Mouse (Mus musculus): ENCODE measurements at regions not wholly inside any gene's neighbourhood (a gene's known extent, or its start where the extent isn't known, plus 50 kb on each side); places are given as distances from the start of the nearest gene placed in this dataset.
A peak's percentile ranks its signal among the peaks of the same experiment; 100 is the strongest.

DNA sequence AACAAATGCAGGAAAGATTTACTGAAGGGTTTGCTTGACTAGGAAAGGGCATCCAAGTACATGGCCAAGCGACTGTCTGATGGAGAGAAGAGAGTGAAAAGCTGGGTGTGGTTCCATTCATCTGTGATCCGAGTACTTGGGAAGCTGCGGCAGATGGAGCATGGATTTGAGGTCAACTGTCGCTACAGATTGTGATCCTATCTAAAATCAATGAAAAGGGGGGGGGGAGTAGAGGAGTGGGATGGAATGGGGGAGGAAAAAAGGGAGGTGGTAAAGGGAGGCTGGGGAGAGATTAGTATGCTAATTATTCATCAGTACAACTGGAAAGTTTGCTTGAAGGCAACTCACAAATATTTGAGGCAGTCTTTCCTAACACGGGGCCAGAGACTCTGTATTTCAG is 213.4 kb downstream of the Dyrk2 start:
- Histone ChIP-seq H3K4me3 (replicated peaks; ENCODE audit: insufficient read depth, low read depth, low read length) (no peak overlapping the region), H3K4me1 (ENCODE audit: control insufficient read depth, insufficient read depth, low read length) (no peaks in the 10 kb centered on the region), H3K27me3 (ENCODE audit: control insufficient read depth, insufficient read depth, low read length) (no peaks in the 10 kb centered on the region), H3K27ac (ENCODE audit: insufficient read depth, low read length) (no peak overlapping the region)
- no peak for DNase-seq
- 67% methylated on average over 5 of the region's 5 CpGs for WGBS
- no peak for TF ChIP-seq POLR2A (IDR thresholded peaks at IDR 0.05; ENCODE audit: borderline replicate concordance, insufficient read depth, low read length)
- no peak for TF ChIP-seq CTCF (IDR thresholded peaks at IDR 0.05; ENCODE audit: borderline replicate concordance, insufficient read depth, low read depth, low read length)

DNA sequence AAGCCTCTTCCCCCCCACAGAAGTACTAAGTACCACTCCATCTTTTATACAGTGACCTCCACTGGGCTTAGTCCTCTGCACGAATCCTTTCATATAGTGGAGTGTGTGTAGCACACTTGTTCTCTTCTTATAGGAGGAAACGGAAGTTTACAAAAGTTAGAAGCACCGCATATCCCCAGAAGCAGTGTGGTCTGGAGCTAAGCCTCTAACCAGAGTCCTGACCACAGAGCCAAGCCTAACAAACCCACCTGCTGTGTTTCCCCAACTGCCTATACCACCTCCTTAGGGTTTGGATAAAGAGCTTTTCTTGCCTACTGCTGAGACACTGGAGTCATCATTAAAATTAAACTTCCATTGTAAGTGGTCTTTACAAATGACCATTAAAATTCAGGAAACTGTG is 204.0 kb downstream of the Dyrk2 start:
- H3K4me1 ChIP-seq (ENCODE audit: control insufficient read depth, insufficient read depth, low read length), result no peaks in the 10 kb centered on the region
- H3K27me3 ChIP-seq (ENCODE audit: control insufficient read depth, insufficient read depth, low read length), result no peaks in the 10 kb centered on the region
- WGBS, result 65% methylated on average over 3 of the region's 3 CpGs
- no peak overlapping the region for H3K4me3 ChIP-seq (replicated peaks; ENCODE audit: insufficient read depth, low read depth, low read length)
- TF ChIP-seq CTCF (IDR thresholded peaks at IDR 0.05; ENCODE audit: borderline replicate concordance, insufficient read depth, low read depth, low read length), result no peak
- TF ChIP-seq POLR2A (IDR thresholded peaks at IDR 0.05; ENCODE audit: borderline replicate concordance, insufficient read depth, low read length), result no peak
- no peak overlapping the region for H3K27ac ChIP-seq (ENCODE audit: insufficient read depth, low read length)
- no peak for DNase-seq

DNA sequence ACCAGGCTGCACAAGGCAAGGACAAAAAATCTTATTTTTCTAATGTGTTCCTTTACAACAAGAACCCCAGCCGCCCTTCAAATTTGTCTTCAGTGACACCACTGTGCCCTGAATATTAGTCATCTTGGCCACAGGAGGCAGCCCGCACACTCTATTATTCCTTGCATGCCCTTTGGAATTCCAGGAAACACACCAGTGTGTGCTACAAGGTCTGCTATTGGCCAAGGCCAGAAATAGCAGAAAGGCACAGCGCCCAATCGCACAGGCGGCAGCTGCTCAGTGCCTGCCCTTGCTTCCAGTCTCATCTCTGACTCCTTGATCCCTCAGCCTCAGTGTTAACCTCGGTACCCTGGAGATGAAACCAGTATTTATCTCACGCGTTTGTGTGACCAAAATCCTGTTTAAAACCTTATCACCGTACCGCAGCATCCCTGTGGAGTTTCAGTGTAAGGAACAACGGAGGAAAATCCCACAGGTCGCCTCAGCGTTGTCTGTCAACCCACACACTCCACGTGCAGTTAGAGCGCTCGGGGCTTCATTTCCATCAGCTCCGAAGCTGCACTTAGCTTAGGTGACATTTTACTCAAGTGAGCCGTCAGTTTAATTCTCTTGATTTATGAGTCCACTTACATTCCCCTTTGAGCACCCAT is 194.1 kb downstream of the Dyrk2 start:
- Histone ChIP-seq H3K27ac (ENCODE audit: insufficient read depth, low read length) (no peak overlapping the region), H3K27me3 (ENCODE audit: control insufficient read depth, insufficient read depth, low read length) (no peaks in the 10 kb centered on the region), H3K4me1 (ENCODE audit: control insufficient read depth, insufficient read depth, low read length) (no peaks in the 10 kb centered on the region), H3K4me3 (replicated peaks; ENCODE audit: insufficient read depth, low read depth, low read length) (no peak overlapping the region)
- TF ChIP-seq POLR2A (IDR thresholded peaks at IDR 0.05; ENCODE audit: borderline replicate concordance, insufficient read depth, low read length), result no peak
- no peak for TF ChIP-seq CTCF (IDR thresholded peaks at IDR 0.05; ENCODE audit: borderline replicate concordance, insufficient read depth, low read depth, low read length)
- DNase-seq, result peak in 1 of 2 experiments; percentile 32
- 56% methylated on average over 18 of the region's 18 CpGs for WGBS

- H3K4me1 ChIP-seq (ENCODE audit: control insufficient read depth, insufficient read depth, low read length), result no peaks in the 10 kb centered on the region
- no peaks in the 10 kb centered on the region for H3K27me3 ChIP-seq (ENCODE audit: control insufficient read depth, insufficient read depth, low read length)
- H3K27ac ChIP-seq (ENCODE audit: insufficient read depth, low read length), result no peak overlapping the region
- no peak for DNase-seq
- 78% methylated on average over 12 of the region's 12 CpGs for WGBS
- TF ChIP-seq CTCF (IDR thresholded peaks at IDR 0.05; ENCODE audit: borderline replicate concordance, insufficient read depth, low read depth, low read length) (no peak), POLR2A (IDR thresholded peaks at IDR 0.05; ENCODE audit: borderline replicate concordance, insufficient read depth, low read length) (no peak)
- no peak overlapping the region for H3K4me3 ChIP-seq (replicated peaks; ENCODE audit: insufficient read depth, low read depth, low read length)
Observed at GRCm38 (mm10) chr10:118678750-118679418, 191.1 kb downstream of the Dyrk2 start.

- Histone ChIP-seq H3K27me3 (ENCODE audit: control insufficient read depth, insufficient read depth, low read length) (no peaks in the 10 kb centered on the region), H3K4me3 (replicated peaks; ENCODE audit: insufficient read depth, low read depth, low read length) (no peak overlapping the region), H3K27ac (ENCODE audit: insufficient read depth, low read length) (no peak overlapping the region), H3K4me1 (ENCODE audit: control insufficient read depth, insufficient read depth, low read length) (no peaks in the 10 kb centered on the region)
- WGBS, result 77% methylated on average over 5 of the region's 5 CpGs
- DNase-seq, result no peak
- TF ChIP-seq CTCF (IDR thresholded peaks at IDR 0.05; ENCODE audit: borderline replicate concordance, insufficient read depth, low read depth, low read length) (no peak), POLR2A (IDR thresholded peaks at IDR 0.05; ENCODE audit: borderline replicate concordance, insufficient read depth, low read length) (no peak)
Observed at GRCm38 (mm10) chr10:118679507-118679906, 190.5 kb downstream of the Dyrk2 start.

GRCm38 (mm10) chr10:118680896-118681295 is 189.1 kb downstream of the Dyrk2 start:
- TF ChIP-seq CTCF (IDR thresholded peaks at IDR 0.05; ENCODE audit: borderline replicate concordance, insufficient read depth, low read depth, low read length) (no peak), POLR2A (IDR thresholded peaks at IDR 0.05; ENCODE audit: borderline replicate concordance, insufficient read depth, low read length) (no peak)
- DNase-seq, result no peak
- no peak overlapping the region for H3K27ac ChIP-seq (ENCODE audit: insufficient read depth, low read length)
- no peak overlapping the region for H3K4me3 ChIP-seq (replicated peaks; ENCODE audit: insufficient read depth, low read depth, low read length)
- WGBS, result 21% methylated on average over 6 of the region's 6 CpGs
- no peaks in the 10 kb centered on the region for H3K27me3 ChIP-seq (ENCODE audit: control insufficient read depth, insufficient read depth, low read length)
- no peaks in the 10 kb centered on the region for H3K4me1 ChIP-seq (ENCODE audit: control insufficient read depth, insufficient read depth, low read length)

DNA sequence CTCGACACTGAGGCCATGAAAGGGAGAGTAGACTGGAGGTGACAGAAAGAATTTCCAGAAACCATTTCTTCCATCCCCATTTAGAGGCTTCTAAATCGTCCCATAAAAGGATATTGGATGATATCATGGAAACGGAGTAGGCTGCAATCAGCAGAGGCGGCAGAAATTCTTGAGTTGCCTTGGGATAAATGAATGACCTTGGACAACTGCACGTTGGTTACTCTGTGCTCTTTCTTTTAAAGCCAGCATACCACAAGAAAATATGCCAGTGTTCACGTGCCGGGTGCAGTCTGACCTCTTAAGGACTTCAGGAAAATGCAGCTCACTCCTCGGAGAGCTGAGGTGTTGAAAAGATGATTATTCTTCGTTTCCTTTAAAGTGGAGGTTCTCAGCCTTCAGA is 186.7 kb downstream of the Dyrk2 start:
- no peak for DNase-seq
- WGBS, result 88% methylated on average over 9 of the region's 9 CpGs
- no peaks in the 10 kb centered on the region for H3K27me3 ChIP-seq (ENCODE audit: control insufficient read depth, insufficient read depth, low read length)
- TF ChIP-seq POLR2A (IDR thresholded peaks at IDR 0.05; ENCODE audit: borderline replicate concordance, insufficient read depth, low read length), result no peak
- TF ChIP-seq CTCF (IDR thresholded peaks at IDR 0.05; ENCODE audit: borderline replicate concordance, insufficient read depth, low read depth, low read length), result no peak
- H3K4me1 ChIP-seq (ENCODE audit: control insufficient read depth, insufficient read depth, low read length), result no peaks in the 10 kb centered on the region
- no peak overlapping the region for H3K4me3 ChIP-seq (replicated peaks; ENCODE audit: insufficient read depth, low read depth, low read length)
- no peak overlapping the region for H3K27ac ChIP-seq (ENCODE audit: insufficient read depth, low read length)

- no peak for DNase-seq
- H3K4me3 ChIP-seq (replicated peaks; ENCODE audit: insufficient read depth, low read depth, low read length), result no peak overlapping the region
- no peaks in the 10 kb centered on the region for H3K4me1 ChIP-seq (ENCODE audit: control insufficient read depth, insufficient read depth, low read length)
- H3K27ac ChIP-seq (ENCODE audit: insufficient read depth, low read length), result no peak overlapping the region
- TF ChIP-seq CTCF (IDR thresholded peaks at IDR 0.05; ENCODE audit: borderline replicate concordance, insufficient read depth, low read depth, low read length), result no peak
- TF ChIP-seq POLR2A (IDR thresholded peaks at IDR 0.05; ENCODE audit: borderline replicate concordance, insufficient read depth, low read length), result no peak
- no peaks in the 10 kb centered on the region for H3K27me3 ChIP-seq (ENCODE audit: control insufficient read depth, insufficient read depth, low read length)
- 14% methylated on average over 3 of the region's 3 CpGs for WGBS
Observed at GRCm38 (mm10) chr10:118699292-118699691, 170.7 kb downstream of the Dyrk2 start.
